Mouse (Mus musculus): ENCODE measurements around the gene Vps54.
A peak's percentile ranks its signal among the peaks of the same experiment; 100 is the strongest.
"Not testable (repeated sequence)": the region's sequence is repeated elsewhere in the genome, so short reads cannot be mapped to it uniquely, and the experiment has no call there.

Vps54 gene

GRCm38 (mm10) chr11:21239021-21239661 is at the start of gene Vps54:
Gene Vps54, plus strand, starts transcription at chr11:21239281.
- peak; percentile 7 for DNase-seq (ENCODE audit: low spot score)

- not testable (repeated sequence) for DNase-seq (ENCODE audit: low spot score)
These were observed 47.3 kb upstream of the Vps54 start for GRCm38 (mm10) chr11:21191821-21192220.

GRCm38 (mm10) chr11:21194851-21195250 is 44.2 kb upstream of the Vps54 start:
- DNase-seq (ENCODE audit: low spot score) = no peak

- no peak for DNase-seq (ENCODE audit: low spot score)
These were observed 30.0 kb upstream of the Vps54 start for GRCm38 (mm10) chr11:21209046-21209445.

GRCm38 (mm10) chr11:21209701-21210100 is 29.4 kb upstream of the Vps54 start:
- DNase-seq (ENCODE audit: low spot score) = not testable (repeated sequence)

- DNase-seq (ENCODE audit: low spot score) = peak; percentile 57
These were observed 21.7 kb upstream of the Vps54 start for GRCm38 (mm10) chr11:21217419-21217818.

- DNase-seq (ENCODE audit: low spot score) = no peak
These were observed 19.8 kb upstream of the Vps54 start for GRCm38 (mm10) chr11:21219281-21219680.

GRCm38 (mm10) chr11:21219851-21220587 is 19.1 kb upstream of the Vps54 start:
- DNase-seq (ENCODE audit: low spot score) = no peak

GRCm38 (mm10) chr11:21220754-21221153 is 18.3 kb upstream of the Vps54 start:
- DNase-seq (ENCODE audit: low spot score) = no peak

- DNase-seq (ENCODE audit: low spot score) = no peak
These were observed 17.7 kb upstream of the Vps54 start for GRCm38 (mm10) chr11:21221396-21221795.

- no peak for DNase-seq (ENCODE audit: low spot score)
These were observed 16.4 kb upstream of the Vps54 start for GRCm38 (mm10) chr11:21222606-21223207.

GRCm38 (mm10) chr11:21223539-21223938 is 15.5 kb upstream of the Vps54 start:
- DNase-seq (ENCODE audit: low spot score) = no peak

- no peak for DNase-seq (ENCODE audit: low spot score)
These were observed 15.0 kb upstream of the Vps54 start for GRCm38 (mm10) chr11:21224041-21224440.

- no peak for DNase-seq (ENCODE audit: low spot score)
These were observed 14.6 kb upstream of the Vps54 start for GRCm38 (mm10) chr11:21224446-21224845.

- DNase-seq (ENCODE audit: low spot score) = no peak
These were observed 14.1 kb upstream of the Vps54 start for GRCm38 (mm10) chr11:21224983-21225382.

GRCm38 (mm10) chr11:21235381-21235780 is 3.7 kb upstream of the Vps54 start:
- DNase-seq (ENCODE audit: low spot score) = no peak

- DNase-seq (ENCODE audit: low spot score) = no peak
These were observed 3.3 kb upstream of the Vps54 start for GRCm38 (mm10) chr11:21235821-21236220.

- DNase-seq (ENCODE audit: low spot score) = no peak
These were observed 2.1 kb upstream of the Vps54 start for GRCm38 (mm10) chr11:21236996-21237395.

GRCm38 (mm10) chr11:21237474-21238278 is 1.4 kb upstream of the Vps54 start:
- no peak for DNase-seq (ENCODE audit: low spot score)

GRCm38 (mm10) chr11:21238279-21239020 is 631 bp upstream of the Vps54 start:
- peak; percentile 17 for DNase-seq (ENCODE audit: low spot score)

GRCm38 (mm10) chr11:21239763-21240509 is 855 bp downstream of the Vps54 start:
- DNase-seq (ENCODE audit: low spot score) = no peak
